Mouse (Mus musculus) mature B cell (primary cell): ENCODE measurements around the gene Washc2.
"Not testable (repeated sequence)": the region's sequence is repeated elsewhere in the genome, so short reads cannot be mapped to it uniquely, and the experiment has no call there.

Experiments
- in situ Hi-C: fragments of 300-500 bp; cut with MboI; formaldehyde crosslinking; loops from 2 replicates; pipeline ENCODE4 v1.14.3; 2019

Gene Washc2

DNA sequence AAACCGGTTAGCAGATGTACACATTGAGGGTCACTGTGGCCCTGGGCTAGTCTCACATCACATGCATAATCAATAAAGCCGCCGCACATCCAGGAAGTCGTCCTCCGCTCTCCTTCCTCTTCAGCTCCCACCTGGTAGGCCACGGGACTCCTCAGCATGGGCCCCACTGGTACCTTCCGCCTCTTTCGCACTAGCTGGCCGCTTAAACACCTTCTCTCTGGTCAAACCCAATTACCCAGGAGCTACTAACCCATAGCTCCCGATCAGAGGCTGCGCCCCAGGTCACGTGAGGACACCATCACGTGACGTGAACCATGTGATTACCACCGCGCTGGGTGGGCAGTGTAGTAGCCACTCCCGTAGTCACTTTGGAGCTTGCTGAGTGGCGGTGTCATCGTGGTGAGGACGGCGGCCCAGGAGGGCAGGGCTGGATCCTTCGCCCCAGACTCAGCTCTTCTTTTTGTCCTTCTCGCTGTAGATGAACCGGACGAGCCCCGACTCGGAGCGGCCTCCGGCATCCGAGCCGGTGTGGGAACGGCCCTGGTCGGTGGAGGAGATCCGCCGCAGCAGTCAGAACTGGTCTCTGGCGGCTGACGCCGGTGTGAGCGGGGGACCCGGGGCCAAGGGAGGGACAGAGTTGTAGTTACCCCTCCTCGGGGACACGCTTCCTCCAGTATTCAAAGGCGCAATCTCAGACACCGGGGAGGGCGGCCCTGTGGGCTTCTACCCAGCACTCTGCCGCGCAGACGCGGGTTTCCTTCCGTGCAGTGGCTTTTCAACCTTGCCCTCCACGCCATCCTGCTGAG is at the start of gene Washc2:
Washc2 (plus strand) TSS at position 310 of the 806 bp plus-strand sequence.
- in situ Hi-C loops, result no loop called here

GRCm38 (mm10) chr6:116166383-116166782 is 41.5 kb upstream of the Washc2 start:
- in situ Hi-C loops, result no loop called here

DNA sequence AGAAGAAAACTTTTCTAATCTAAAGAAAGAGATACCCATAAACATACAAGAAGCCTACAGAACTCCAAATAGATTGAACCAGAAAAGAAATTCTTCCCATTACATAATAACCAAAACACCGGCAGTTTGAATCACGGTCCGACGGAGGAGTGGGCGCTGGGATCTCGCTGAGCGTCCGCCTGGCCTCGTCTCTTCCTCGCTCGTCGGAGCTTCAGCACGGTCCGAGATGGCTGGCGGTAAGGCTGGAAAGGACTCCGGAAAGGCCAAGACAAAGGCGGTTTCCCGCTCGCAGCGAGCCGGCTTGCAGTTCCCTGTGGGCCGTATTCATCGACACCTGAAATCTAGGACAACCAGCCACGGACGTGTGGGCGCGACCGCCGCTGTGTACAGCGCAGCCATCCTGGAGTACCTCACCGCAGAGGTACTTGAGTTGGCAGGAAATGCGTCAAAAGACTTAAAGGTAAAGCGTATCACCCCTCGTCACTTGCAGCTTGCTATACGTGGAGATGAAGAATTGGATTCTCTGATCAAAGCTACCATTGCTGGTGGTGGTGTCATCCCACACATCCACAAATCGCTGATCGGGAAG is 34.2 kb upstream of the Washc2 start:
- in situ Hi-C loops, result not testable (repeated sequence)

DNA sequence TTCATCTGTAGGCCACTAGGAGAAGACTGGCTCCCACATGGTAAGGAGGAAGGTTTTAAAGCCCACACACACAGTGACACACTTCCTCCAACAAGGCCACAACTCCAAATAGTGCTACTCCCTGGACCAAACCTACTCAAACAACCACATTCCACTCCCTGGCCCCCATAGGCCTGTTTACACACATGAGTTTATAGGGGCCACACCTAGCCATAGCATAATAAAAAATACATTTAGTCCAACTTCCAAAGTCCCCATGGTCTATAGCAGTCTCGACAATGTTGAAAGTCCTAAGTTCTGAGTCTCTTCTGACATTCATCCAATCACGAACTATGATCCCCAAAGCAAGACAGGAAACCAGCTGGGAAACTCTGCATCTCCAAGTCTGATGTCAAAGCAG is 29.5 kb upstream of the Washc2 start:
- in situ Hi-C loops, result no loop called here

DNA sequence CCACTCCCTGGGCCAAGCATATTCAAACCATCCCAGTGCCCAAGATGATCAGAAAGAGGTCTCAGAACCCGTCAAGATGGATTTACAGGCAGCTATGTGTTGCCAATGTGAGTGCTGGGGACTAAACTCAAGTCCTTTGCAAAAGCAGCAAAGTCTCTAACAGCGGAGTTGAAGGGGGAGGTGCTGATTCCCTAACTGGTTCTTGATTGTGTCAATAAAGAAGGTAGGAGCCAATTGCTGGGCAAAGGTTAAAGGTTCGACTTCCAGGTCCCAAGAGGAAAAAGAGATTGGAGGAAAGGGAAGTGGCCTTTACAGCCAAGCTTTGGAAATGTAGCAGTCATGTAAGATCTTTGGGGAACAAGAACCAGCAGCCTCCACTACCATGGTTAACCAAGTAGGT is 27.1 kb upstream of the Washc2 start:
- in situ Hi-C loops, result no loop called here

GRCm38 (mm10) chr6:116183509-116183908 is 24.3 kb upstream of the Washc2 start:
- in situ Hi-C loops, result no loop called here

DNA sequence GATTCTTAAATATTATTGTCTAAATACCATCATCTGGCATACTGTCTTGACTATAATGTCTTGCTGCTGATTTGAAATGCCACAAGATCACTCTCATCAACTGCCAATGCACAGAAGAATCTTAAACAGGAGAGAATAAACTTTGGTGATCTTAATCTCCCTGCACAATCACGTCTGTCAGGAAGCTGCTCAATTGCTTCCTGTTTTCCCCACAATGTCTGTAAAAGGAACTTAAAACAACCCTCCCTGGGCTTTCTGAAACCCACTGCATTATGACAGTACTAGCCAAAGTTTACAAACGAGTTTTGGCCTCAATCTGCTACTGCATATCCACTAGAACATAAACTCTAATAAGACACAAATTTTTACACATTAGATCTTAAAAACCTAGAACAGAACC is 21.4 kb upstream of the Washc2 start:
- in situ Hi-C loops, result no loop called here

GRCm38 (mm10) chr6:116189417-116189816 is 18.4 kb upstream of the Washc2 start:
- in situ Hi-C loops, result no loop called here

DNA sequence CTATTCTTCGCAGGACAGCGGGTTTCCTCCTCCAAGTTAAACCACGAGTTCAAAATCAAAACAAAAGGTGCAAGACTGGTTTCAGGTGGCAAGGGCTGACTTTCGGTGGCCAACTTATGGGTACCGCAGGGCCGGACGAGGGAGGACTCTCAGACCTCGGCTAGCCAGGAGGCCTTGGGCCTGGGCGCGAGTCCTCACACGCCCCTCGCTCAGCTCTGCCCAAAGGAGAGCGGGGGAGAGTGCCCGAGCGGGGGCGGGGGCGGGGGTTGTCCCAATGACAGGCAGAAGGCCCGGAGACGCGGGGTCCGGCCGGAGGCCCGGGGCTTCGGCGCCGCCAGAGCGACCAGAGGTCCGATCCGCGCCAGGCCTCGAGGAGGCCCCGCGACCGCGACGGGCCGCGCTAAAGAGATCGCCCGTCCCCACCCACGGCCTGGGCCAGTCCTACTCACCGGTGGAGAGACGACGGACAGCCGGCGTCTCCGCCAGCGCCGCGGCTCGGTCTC is 15.0 kb upstream of the Washc2 start:
- in situ Hi-C loops, result no loop called here

- in situ Hi-C loops, result no loop called here
These were observed 14.1 kb upstream of the Washc2 start, which contains the start of gene Tmcc1 for GRCm38 (mm10) chr6:116193394-116194393. Gene Tmcc1 (minus strand): TSS chr6:116193486.

GRCm38 (mm10) chr6:116195811-116196210 is 12.0 kb upstream of the Washc2 start:
- in situ Hi-C loops, result no loop called here

DNA sequence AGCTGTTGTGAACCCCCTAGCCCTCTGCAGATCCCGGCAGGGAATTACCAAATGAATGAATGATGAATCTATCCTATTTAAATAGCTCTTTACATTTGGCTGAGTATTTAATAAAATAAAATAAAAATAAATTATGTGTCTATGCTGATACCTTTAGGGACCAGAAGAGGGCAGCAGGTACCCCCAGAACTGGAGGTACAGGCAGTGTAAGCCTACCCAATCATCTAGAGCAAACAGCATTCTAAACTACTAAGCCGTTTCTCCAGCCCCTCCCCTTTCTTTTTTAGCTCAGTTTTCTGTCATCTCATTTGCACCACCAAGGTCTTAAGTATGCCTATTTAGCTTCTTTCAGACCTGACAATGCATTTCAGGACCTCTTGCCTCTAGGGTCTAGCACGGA is 9.7 kb upstream of the Washc2 start:
- in situ Hi-C loops, result no loop called here

GRCm38 (mm10) chr6:116199682-116200081 is 8.2 kb upstream of the Washc2 start:
- in situ Hi-C loops, result no loop called here

GRCm38 (mm10) chr6:116227767-116228166 is 19.9 kb downstream of the Washc2 start:
- in situ Hi-C loops, result no loop called here

GRCm38 (mm10) chr6:116228785-116229525 is 21.1 kb downstream of the Washc2 start:
- in situ Hi-C loops, result no loop called here

DNA sequence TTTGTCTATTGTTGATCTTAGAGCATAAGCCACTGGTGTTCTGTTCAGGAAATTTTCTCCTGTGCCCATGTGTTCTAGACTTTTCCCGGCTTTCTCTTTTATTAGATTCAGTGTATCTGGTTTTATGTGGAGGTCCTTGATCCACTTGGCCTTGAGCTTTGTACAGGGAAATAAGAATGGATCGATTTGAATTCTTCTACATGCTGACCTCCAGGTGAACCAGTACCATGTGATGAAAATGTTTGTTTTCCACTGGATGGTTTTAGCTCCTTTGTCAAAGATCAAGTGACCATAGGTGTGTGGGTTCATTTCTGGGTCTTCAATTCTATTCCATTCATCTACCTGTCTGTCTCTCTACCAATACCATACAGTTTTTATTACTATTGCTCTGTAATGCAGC is 27.0 kb downstream of the Washc2 start:
- in situ Hi-C loops, result not testable (repeated sequence)

DNA sequence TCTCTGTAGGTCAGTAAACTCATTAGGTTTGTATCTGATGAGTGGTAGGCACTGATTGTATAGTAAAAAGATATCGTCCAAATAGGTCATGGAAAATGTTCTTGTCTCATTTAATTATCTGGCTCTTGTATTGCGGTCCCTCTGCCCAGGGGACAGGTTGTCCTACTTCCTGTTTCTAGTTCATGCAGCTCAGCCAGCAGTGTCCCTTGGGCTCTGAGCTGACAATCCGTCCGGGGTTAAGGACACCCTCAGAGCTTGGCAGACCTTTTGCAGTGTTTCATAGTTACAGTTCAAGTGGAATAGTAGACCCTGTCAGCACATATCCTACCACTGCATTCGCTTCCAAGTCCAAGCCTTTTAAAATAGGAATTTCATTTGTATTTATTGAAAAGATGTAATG is 27.5 kb downstream of the Washc2 start:
- in situ Hi-C loops, result no loop called here

DNA sequence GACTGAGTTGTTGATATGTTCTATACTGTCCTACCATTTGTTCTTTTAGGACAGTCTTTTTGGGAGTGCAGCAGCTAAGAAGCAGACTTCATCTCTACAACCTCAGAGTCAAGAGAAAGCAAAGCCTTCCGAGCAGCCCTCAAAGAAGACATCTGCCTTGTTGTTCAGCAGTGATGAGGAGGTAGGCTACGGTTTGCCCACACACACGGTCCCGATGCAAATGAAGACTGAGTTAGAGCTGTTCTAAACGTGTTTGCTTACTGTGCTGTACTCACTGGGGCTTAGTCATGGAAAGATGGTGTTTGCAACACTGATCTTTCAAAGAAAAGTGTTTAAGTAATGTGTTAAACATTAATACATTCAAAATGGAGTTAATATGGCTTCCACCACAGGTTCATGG is 30.2 kb downstream of the Washc2 start:
- in situ Hi-C loops, result no loop called here

DNA sequence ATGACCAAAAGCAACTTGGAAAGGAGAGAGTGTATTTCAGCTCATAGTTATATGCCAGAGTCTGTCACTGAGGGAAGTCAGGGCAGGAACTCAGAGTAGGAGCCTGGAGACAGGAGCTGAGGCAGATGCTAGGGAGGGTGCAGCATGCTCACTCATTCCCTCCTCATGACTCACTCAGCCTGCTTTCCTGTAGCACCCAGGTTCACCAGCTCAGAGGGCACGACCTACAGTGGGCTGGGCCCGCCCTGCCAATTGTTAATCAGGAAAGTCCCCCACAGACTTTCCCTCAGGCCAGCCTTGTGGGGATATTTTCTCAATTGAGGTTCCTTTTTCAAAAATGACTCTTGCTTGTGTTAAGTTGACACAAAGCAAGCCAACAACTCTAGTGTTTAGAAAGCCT is 32.5 kb downstream of the Washc2 start:
- in situ Hi-C loops, result no loop called here

GRCm38 (mm10) chr6:116259649-116260048 is 51.8 kb downstream of the Washc2 start:
- in situ Hi-C loops, result no loop called here

GRCm38 (mm10) chr6:116260481-116260880 is 52.6 kb downstream of the Washc2 start:
- in situ Hi-C loops, result no loop called here
